ENCODE assay signal across 12 mouse cellular contexts in the genomic region with DNA sequence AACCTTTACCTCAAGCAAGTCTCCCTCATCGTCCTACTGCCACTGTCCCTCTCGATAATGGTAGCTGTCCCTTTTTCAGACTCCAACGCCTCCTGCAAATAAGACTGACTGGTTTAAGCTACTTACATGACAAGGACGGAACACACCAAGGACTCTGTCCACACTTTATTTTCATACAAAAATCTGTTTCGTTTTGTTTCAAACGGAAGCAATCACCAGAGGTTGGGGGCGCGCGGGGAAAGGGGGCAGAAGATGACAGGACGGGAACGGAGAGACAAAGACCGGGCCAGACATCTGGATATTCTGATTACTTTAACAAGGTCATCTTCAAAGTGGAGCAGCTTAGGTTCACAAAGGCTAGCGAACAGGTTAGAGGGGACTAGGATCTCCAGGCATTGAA. TPM values are rescaled to one million over a fixed set of nuclear protein-coding genes. Genes with fewer than 3 reads are reported as not detected.
DNase-seq lines count a peak whose midpoint lies in the region; ATAC-seq and TF ChIP-seq lines count a peak whose summit lies in the region.
"Had no signal": no experiment of that assay in that cellular context is flagged by ENCODE, and none has a peak within 500 bp of the region (broad histone marks: within the 10 kb centered on the region; RNA-seq: fewer than 3 reads in every experiment).

No protein-coding gene starts in this region.

- no peaks in the 10 kb centered on the region for H3K4me1 ChIP-seq in heart, postnatal 0 days (ENCODE audit: control insufficient read depth, insufficient read depth)
- H3K4me1 ChIP-seq in megakaryocyte, embryonic 14.5 days, result peaks cover 45% of the 10 kb centered on the region
- H3K4me1 ChIP-seq in embryonic facial prominence, embryonic 13.5 days, result peaks cover 6% of the 10 kb centered on the region; the same call in 1 of the 2 replicates
- H3K4me1 ChIP-seq in liver, embryonic 14.5 days (replicated peaks; ENCODE audit: control insufficient read depth in 2 of 2, insufficient read depth in 2 of 2, low read length in 1 of 2), result peaks cover 0 to 16% of the 10 kb centered on the region in 2 experiments

- H3K27me3 ChIP-seq in heart, postnatal 0 days (ENCODE audit: control insufficient read depth, insufficient read depth, low read length), result peaks cover 70% of the 10 kb centered on the region
- H3K27me3 ChIP-seq in megakaryocyte, embryonic 14.5 days (replicated peaks), result peaks cover 58% of the 10 kb centered on the region
- peaks cover 86% of the 10 kb centered on the region for H3K27me3 ChIP-seq in embryonic facial prominence, embryonic 13.5 days
- H3K27me3 ChIP-seq in liver, embryonic 14.5 days (ENCODE audit: control insufficient read depth, insufficient read depth, low read length), result peaks cover 50% of the 10 kb centered on the region

- 25% methylated on average over 13 of the region's 13 CpGs for WGBS in heart, postnatal 0 days
- 23% methylated on average over 13 of the region's 13 CpGs for WGBS in embryonic facial prominence, embryonic 13.5 days
- WGBS in liver, embryonic 14.5 days (ENCODE audit: insufficient replicate concordance), result 19% methylated on average over 13 of the region's 13 CpGs

- TF ChIP-seq CTCF in heart, postnatal 0 days (IDR thresholded peaks at IDR 0.05; ENCODE audit: low read depth), result no peak
- no peak for TF ChIP-seq CTCF in liver, embryonic 14.5 days (IDR thresholded peaks at IDR 0.05; ENCODE audit: low read depth)

- H3K36me3 ChIP-seq in heart, postnatal 0 days (replicated peaks; ENCODE audit: control insufficient read depth, insufficient read depth, low read length), result no peaks in the 10 kb centered on the region
- no peaks in the 10 kb centered on the region for H3K36me3 ChIP-seq in megakaryocyte, embryonic 14.5 days (replicated peaks; ENCODE audit: low read length)
- H3K36me3 ChIP-seq in embryonic facial prominence, embryonic 13.5 days, result no peaks in the 10 kb centered on the region
- H3K36me3 ChIP-seq in liver, embryonic 14.5 days (replicated peaks; ENCODE audit: control insufficient read depth, insufficient read depth, low read depth), result no peaks in the 10 kb centered on the region

- no peaks in the 10 kb centered on the region for H3K9me3 ChIP-seq in heart, postnatal 0 days (replicated peaks; ENCODE audit: control insufficient read depth, low read length)
- no peaks in the 10 kb centered on the region for H3K9me3 ChIP-seq in megakaryocyte, embryonic 14.5 days
- no peaks in the 10 kb centered on the region for H3K9me3 ChIP-seq in embryonic facial prominence, embryonic 13.5 days
- no peaks in the 10 kb centered on the region for H3K9me3 ChIP-seq in liver, embryonic 14.5 days (ENCODE audit: control insufficient read depth, low read length)

- no peak for TF ChIP-seq EP300 in heart, postnatal 0 days (IDR thresholded peaks at IDR 0.05; ENCODE audit: low read depth)
- no peak for TF ChIP-seq EP300 in liver, embryonic 14.5 days (IDR thresholded peaks at IDR 0.05; ENCODE audit: low read depth)

- no peak overlapping the region for H3K27ac ChIP-seq in heart, postnatal 0 days (ENCODE audit: low read depth)
- H3K27ac ChIP-seq in embryonic facial prominence, embryonic 13.5 days, result no peak overlapping the region
- H3K27ac ChIP-seq in liver, embryonic 14.5 days, result no peak overlapping the region

- H3K4me3 ChIP-seq in heart, postnatal 0 days (ENCODE audit: low read depth, low read length), result peak overlapping the region; percentile 30
- peak overlapping the region; percentile 76 for H3K4me3 ChIP-seq in megakaryocyte, embryonic 14.5 days (replicated peaks)
- H3K4me3 ChIP-seq in embryonic facial prominence, embryonic 13.5 days, result no peak overlapping the region
- no peak overlapping the region for H3K4me3 ChIP-seq in liver, embryonic 14.5 days (ENCODE audit: insufficient read depth in 1 of 2, low read depth in 2 of 2, low read length in 2 of 2)
- H3K4me3 ChIP-seq: myocyte had no signal

- no peak for DNase-seq in heart, postnatal 0 days (ENCODE audit: low spot score)
- DNase-seq in heart, postnatal 14 days, result no peak
- no peak for DNase-seq in liver, embryonic 14.5 days (ENCODE audit: low read depth in 3 of 3, low spot score in 3 of 3)
- no peak for DNase-seq in layer of hippocampus, adult 11-12 months (ENCODE audit: low spot score)
- DNase-seq: cerebellum, adult 8-10 months; kidney, postnatal 36 days; lung, adult 18-20 months had no signal

- no peak overlapping the region for H3K4me2 ChIP-seq in heart, postnatal 0 days (ENCODE audit: low read depth, low read length)
- H3K4me2 ChIP-seq in embryonic facial prominence, embryonic 13.5 days, result peak overlapping the region; percentile 31; the same call in 1 of the 2 replicates
- peak overlapping the region; percentile 62 for H3K4me2 ChIP-seq in liver, embryonic 14.5 days (ENCODE audit: low read depth)

- intact Hi-C loops in heart, postnatal 14 days (cut with DNase I), result no loop called here

- no peak for ATAC-seq in heart, postnatal 0 days (ENCODE audit: insufficient read depth, low read depth)
- no peak for ATAC-seq in megakaryocyte, adult 5-6 weeks (ENCODE audit: poor library complexity, severe bottlenecking)
- no peak for ATAC-seq in embryonic facial prominence, embryonic 13.5 days (ENCODE audit: insufficient number of reproducible peaks, insufficient read depth, low FRiP score, low TSS enrichment, low read depth)
- no peak for ATAC-seq in liver, embryonic 14.5 days (ENCODE audit: insufficient read depth)

- no peak overlapping the region for H3K9ac ChIP-seq in heart, postnatal 0 days (replicated peaks; ENCODE audit: low read depth, low read length)
- no peak overlapping the region for H3K9ac ChIP-seq in embryonic facial prominence, embryonic 13.5 days
- H3K9ac ChIP-seq in liver, embryonic 14.5 days (replicated peaks), result no peak overlapping the region

RNA-seq across cellular contexts. Expression of a gene that starts 4.2 kb away (rescaled TPM):
- total RNA-seq in heart, postnatal 0 days (2014; rRNA removed; ENCODE audit: low replicate concordance), result 14.0 TPM in 1 of 2 replicates, not detected in the other
- 0.05 and 0.14 TPM in 2 replicates for polyA plus RNA-seq in heart, postnatal 0 days (2015; fragmentation: Nextera tagmentation; extraction: Ambion mirVana)
- total RNA-seq in heart, postnatal 14 days (2021), result 10 to 100 TPM in 1 of 2 experiments, not detected in 1; 11.6 TPM
- polyA plus RNA-seq in megakaryocyte, embryonic 14.5 days (2012; ENCODE audit: insufficient read depth, low replicate concordance), result 0.81 TPM in 1 of 2 replicates, not detected in the other
- total RNA-seq in megakaryocyte, adult 5-6 weeks (2015), result 3.7 and 4.3 TPM in 2 replicates
- total RNA-seq in megakaryocyte, adult 5-6 weeks (2017), result 2.8 and 5.2 TPM in 2 replicates
- polyA plus RNA-seq in embryonic facial prominence, embryonic 13.5 days (2015; fragmentation: Nextera tagmentation; extraction: Ambion mirVana), result 0.59 and 1.2 TPM in 2 replicates
- 0.23 and 0.34 TPM in 2 replicates for polyA plus RNA-seq in liver, embryonic 14.5 days (2012; rRNA removed)
- polyA plus RNA-seq in liver, embryonic 14.5 days (2014; fragmentation: Nextera tagmentation; extraction: Ambion mirVana), result 0.33 and 0.39 TPM in 2 replicates
- total RNA-seq: heart, adult 18-20 months had no signal

RNA-seq across cellular contexts. Expression of a gene that starts 21.7 kb away (rescaled TPM):
- total RNA-seq in heart, postnatal 0 days (2014; rRNA removed; ENCODE audit: low replicate concordance), result 48.9 and 128 TPM in 2 replicates
- polyA plus RNA-seq in heart, postnatal 0 days (2015; fragmentation: Nextera tagmentation; extraction: Ambion mirVana), result 1.9 TPM in 1 of 2 replicates, not detected in the other
- total RNA-seq in heart, postnatal 14 days (2021), result 100 to 1,000 TPM in 1 of 2 experiments, 10 to 100 TPM in 1; 69.3 to 132 TPM
- polyA plus RNA-seq in megakaryocyte, embryonic 14.5 days (2012; ENCODE audit: insufficient read depth, low replicate concordance), result 89.8 and 975 TPM in 2 replicates
- total RNA-seq in megakaryocyte, adult 5-6 weeks (2015), result 0.91 and 1.1 TPM in 2 replicates
- total RNA-seq in megakaryocyte, adult 5-6 weeks (2017), result 48.2 and 145 TPM in 2 replicates
- polyA plus RNA-seq in embryonic facial prominence, embryonic 13.5 days (2015; fragmentation: Nextera tagmentation; extraction: Ambion mirVana), result 5.2 and 5.4 TPM in 2 replicates
- 8.7 and 17.9 TPM in 2 replicates for polyA plus RNA-seq in liver, embryonic 14.5 days (2012; rRNA removed)
- 12.0 TPM in 2 replicates for polyA plus RNA-seq in liver, embryonic 14.5 days (2014; fragmentation: Nextera tagmentation; extraction: Ambion mirVana)

RNA-seq across cellular contexts. Expression of a gene that starts 22.0 kb away (rescaled TPM):
- total RNA-seq in heart, postnatal 0 days (2014; rRNA removed; ENCODE audit: low replicate concordance), result 563 and 573 TPM in 2 replicates
- polyA plus RNA-seq in heart, postnatal 0 days (2015; fragmentation: Nextera tagmentation; extraction: Ambion mirVana), result 0.34 TPM in 1 of 2 replicates, not detected in the other
- total RNA-seq in heart, postnatal 14 days (2021), result 100 to 1,000 TPM in 1 of 2 experiments, 10 to 100 TPM in 1; 67.9 to 160 TPM
- 7.0 TPM in 1 of 2 replicates, not detected in the other for polyA plus RNA-seq in megakaryocyte, embryonic 14.5 days (2012; ENCODE audit: insufficient read depth, low replicate concordance)
- 78.9 and 108 TPM in 2 replicates for total RNA-seq in megakaryocyte, adult 5-6 weeks (2015)
- 1,539 and 1,747 TPM in 2 replicates for total RNA-seq in megakaryocyte, adult 5-6 weeks (2017)
- polyA plus RNA-seq in embryonic facial prominence, embryonic 13.5 days (2015; fragmentation: Nextera tagmentation; extraction: Ambion mirVana), result 9.5 and 15.3 TPM in 2 replicates
- polyA plus RNA-seq in liver, embryonic 14.5 days (2012; rRNA removed), result 17.7 and 25.1 TPM in 2 replicates
- 1.0 and 3.1 TPM in 2 replicates for polyA plus RNA-seq in liver, embryonic 14.5 days (2014; fragmentation: Nextera tagmentation; extraction: Ambion mirVana)

RNA-seq across cellular contexts. Expression of a gene that starts 27.4 kb away (rescaled TPM):
- 29.3 and 34.1 TPM in 2 replicates for total RNA-seq in heart, postnatal 0 days (2014; rRNA removed; ENCODE audit: low replicate concordance)
- 4.0 and 4.2 TPM in 2 replicates for polyA plus RNA-seq in heart, postnatal 0 days (2015; fragmentation: Nextera tagmentation; extraction: Ambion mirVana)
- 10 to 100 TPM; 29.6 to 55.4 TPM for total RNA-seq in heart, postnatal 14 days (2021)
- polyA plus RNA-seq in megakaryocyte, embryonic 14.5 days (2012; ENCODE audit: insufficient read depth, low replicate concordance), result 304 and 570 TPM in 2 replicates
- total RNA-seq in megakaryocyte, adult 5-6 weeks (2015), result 34.9 and 43.5 TPM in 2 replicates
- 115 and 127 TPM in 2 replicates for total RNA-seq in megakaryocyte, adult 5-6 weeks (2017)
- 26.0 and 31.3 TPM in 2 replicates for polyA plus RNA-seq in embryonic facial prominence, embryonic 13.5 days (2015; fragmentation: Nextera tagmentation; extraction: Ambion mirVana)
- 66.4 and 87.2 TPM in 2 replicates for polyA plus RNA-seq in liver, embryonic 14.5 days (2012; rRNA removed)
- 36.5 and 47.8 TPM in 2 replicates for polyA plus RNA-seq in liver, embryonic 14.5 days (2014; fragmentation: Nextera tagmentation; extraction: Ambion mirVana)

RNA-seq across cellular contexts. Expression of a gene that starts 29.0 kb away (rescaled TPM):
- 658 and 1,026 TPM in 2 replicates for total RNA-seq in heart, postnatal 0 days (2014; rRNA removed; ENCODE audit: low replicate concordance)
- polyA plus RNA-seq in heart, postnatal 0 days (2015; fragmentation: Nextera tagmentation; extraction: Ambion mirVana), result 7.6 and 7.9 TPM in 2 replicates
- total RNA-seq in heart, postnatal 14 days (2021), result 100 to 1,000 TPM in 1 of 2 experiments, 10 to 100 TPM in 1; 44.4 to 112 TPM
- 24.5 and 35.7 TPM in 2 replicates for polyA plus RNA-seq in megakaryocyte, embryonic 14.5 days (2012; ENCODE audit: insufficient read depth, low replicate concordance)
- total RNA-seq in megakaryocyte, adult 5-6 weeks (2015), result 43.5 and 58.5 TPM in 2 replicates
- 942 and 986 TPM in 2 replicates for total RNA-seq in megakaryocyte, adult 5-6 weeks (2017)
- polyA plus RNA-seq in embryonic facial prominence, embryonic 13.5 days (2015; fragmentation: Nextera tagmentation; extraction: Ambion mirVana), result 78.1 and 82.3 TPM in 2 replicates
- polyA plus RNA-seq in liver, embryonic 14.5 days (2012; rRNA removed), result 35.2 and 55.3 TPM in 2 replicates
- 15.5 and 18.0 TPM in 2 replicates for polyA plus RNA-seq in liver, embryonic 14.5 days (2014; fragmentation: Nextera tagmentation; extraction: Ambion mirVana)

Comparison
In these comparisons a context has a peak if more than half of its experiments do, and no peak if none do; other contexts are left out.
1. H3K4me3 ChIP-seq: peak in heart, postnatal 0 days (single experiment) and megakaryocyte, embryonic 14.5 days (single experiment); none in embryonic facial prominence, embryonic 13.5 days (single experiment) and liver, embryonic 14.5 days (0 of 2).